Mouse (Mus musculus): ENCODE results near the gene Zfp207. TPM values are rescaled to one million over a fixed set of nuclear protein-coding genes. Genes with fewer than 3 reads are reported as not detected.

The Zfp207 gene
- polyA plus RNA-seq, 1 experiment from 2014 or later: 110 TPM

GRCm38 (mm10) chr11:80428381-80429008 is 45.4 kb downstream of the Zfp207 start, which contains the start of gene Psmd11:
Gene Psmd11 (plus strand): TSS chr11:80428615.
- peak; percentile 96 for DNase-seq (ENCODE audit: low spot score)
- Histone ChIP-seq H3K9ac (ENCODE audit: low read length) (peak within 1 kb of the TSS; percentile 97), H3K4me1 (replicated peaks; ENCODE audit: control insufficient read depth, insufficient read depth) (no peaks in the 10 kb centered on the region), H3K4me3 (ENCODE audit: low read depth, low read length) (peak within 1 kb of the TSS; percentile 98), H3K9me3 (ENCODE audit: control insufficient read depth, low read length) (no peaks in the 10 kb centered on the region), H3K27me3 (ENCODE audit: control insufficient read depth, insufficient read depth, low read length) (no peaks in the 10 kb centered on the region), H3K27ac (replicated peaks) (peak within 1 kb of the TSS; percentile 93), H3K36me3 (ENCODE audit: control insufficient read depth, insufficient read depth, low read length) (no peaks in the 10 kb centered on the region), H3K4me2 (replicated peaks; ENCODE audit: low read depth) (peak within 1 kb of the TSS; percentile 71)
- ATAC-seq (ENCODE audit: low FRiP score, low TSS enrichment): peak; percentile 99
- TF ChIP-seq EP300 (optimal IDR thresholded peaks at IDR 0.05) (no peak), CTCF (IDR thresholded peaks at IDR 0.05; ENCODE audit: low read depth) (peak; percentile 86)
- 0% methylated on average over 54 of the region's 58 CpGs for WGBS

GRCm38 (mm10) chr11:80429009-80429475 is 46.0 kb downstream of the Zfp207 start:
- Histone ChIP-seq H3K4me2 (replicated peaks; ENCODE audit: low read depth) (peak overlapping the region; percentile 71), H3K9me3 (ENCODE audit: control insufficient read depth, low read length) (no peaks in the 10 kb centered on the region), H3K36me3 (ENCODE audit: control insufficient read depth, insufficient read depth, low read length) (no peaks in the 10 kb centered on the region), H3K9ac (ENCODE audit: low read length) (peak overlapping the region; percentile 97), H3K27me3 (ENCODE audit: control insufficient read depth, insufficient read depth, low read length) (no peaks in the 10 kb centered on the region), H3K27ac (replicated peaks) (peak overlapping the region; percentile 93), H3K4me1 (replicated peaks; ENCODE audit: control insufficient read depth, insufficient read depth) (no peaks in the 10 kb centered on the region), H3K4me3 (ENCODE audit: low read depth, low read length) (peak overlapping the region; percentile 98)
- ATAC-seq (ENCODE audit: low FRiP score, low TSS enrichment) (peak; percentile 72; the same call in 1 of the 2 replicates), DNase-seq (ENCODE audit: low spot score) (peak; percentile 64)
- no peak for TF ChIP-seq EP300 (optimal IDR thresholded peaks at IDR 0.05)
- WGBS: under 1% methylated on average over 34 of the region's 37 CpGs

- no peaks in the 10 kb centered on the region for H3K4me1 ChIP-seq (replicated peaks; ENCODE audit: control insufficient read depth, insufficient read depth)
- 53% methylated on average over 14 of the region's 14 CpGs for WGBS
These were observed 46.6 kb downstream of the Zfp207 start for GRCm38 (mm10) chr11:80429500-80430166.

GRCm38 (mm10) chr11:80430366-80430910 is 47.4 kb downstream of the Zfp207 start:
- no peaks in the 10 kb centered on the region for H3K27me3 ChIP-seq (ENCODE audit: control insufficient read depth, insufficient read depth, low read length)
- no peak overlapping the region for H3K27ac ChIP-seq (replicated peaks)
- no peak for ATAC-seq (ENCODE audit: low FRiP score, low TSS enrichment)
- no peaks in the 10 kb centered on the region for H3K4me1 ChIP-seq (replicated peaks; ENCODE audit: control insufficient read depth, insufficient read depth)
- DNase-seq (ENCODE audit: low spot score): no peak
- no peak overlapping the region for H3K4me2 ChIP-seq (replicated peaks; ENCODE audit: low read depth)
- H3K36me3 ChIP-seq (ENCODE audit: control insufficient read depth, insufficient read depth, low read length): no peaks in the 10 kb centered on the region
- TF ChIP-seq CTCF (IDR thresholded peaks at IDR 0.05; ENCODE audit: low read depth): no peak
- TF ChIP-seq EP300 (optimal IDR thresholded peaks at IDR 0.05): no peak
- H3K9me3 ChIP-seq (ENCODE audit: control insufficient read depth, low read length): no peaks in the 10 kb centered on the region
- no peak overlapping the region for H3K4me3 ChIP-seq (ENCODE audit: low read depth, low read length)
- H3K9ac ChIP-seq (ENCODE audit: low read length): no peak overlapping the region
- 91% methylated on average over 3 of the region's 3 CpGs for WGBS

More at GRCm38 (mm10) chr11:80429500-80430166, 46.6 kb downstream of the Zfp207 start:
- Histone ChIP-seq H3K9ac (ENCODE audit: low read length) (peak overlapping the region; percentile 97), H3K27ac (replicated peaks) (peak overlapping the region; percentile 93; the same call in 1 of the 2 replicates), H3K4me2 (replicated peaks; ENCODE audit: low read depth) (peak overlapping the region; percentile 71), H3K36me3 (ENCODE audit: control insufficient read depth, insufficient read depth, low read length) (no peaks in the 10 kb centered on the region), H3K27me3 (ENCODE audit: control insufficient read depth, insufficient read depth, low read length) (no peaks in the 10 kb centered on the region), H3K4me3 (ENCODE audit: low read depth, low read length) (peak overlapping the region; percentile 98), H3K9me3 (ENCODE audit: control insufficient read depth, low read length) (no peaks in the 10 kb centered on the region)
- TF ChIP-seq CTCF (IDR thresholded peaks at IDR 0.05; ENCODE audit: low read depth) (no peak), EP300 (optimal IDR thresholded peaks at IDR 0.05) (no peak)
- no peak for ATAC-seq (ENCODE audit: low FRiP score, low TSS enrichment)
- DNase-seq (ENCODE audit: low spot score): no peak

- DNase-seq (ENCODE audit: low spot score): no peak
- no peak overlapping the region for H3K27ac ChIP-seq (replicated peaks)
- H3K4me2 ChIP-seq (replicated peaks; ENCODE audit: low read depth): no peak overlapping the region
- no peaks in the 10 kb centered on the region for H3K4me1 ChIP-seq (replicated peaks; ENCODE audit: control insufficient read depth, insufficient read depth)
- no peak for TF ChIP-seq CTCF (IDR thresholded peaks at IDR 0.05; ENCODE audit: low read depth)
- no peak for TF ChIP-seq EP300 (optimal IDR thresholded peaks at IDR 0.05)
- H3K4me3 ChIP-seq (ENCODE audit: low read depth, low read length): no peak overlapping the region
- WGBS: 91% methylated on average over 3 of the region's 3 CpGs
- H3K9ac ChIP-seq (ENCODE audit: low read length): no peak overlapping the region
- no peaks in the 10 kb centered on the region for H3K9me3 ChIP-seq (ENCODE audit: control insufficient read depth, low read length)
- peaks cover 11% of the 10 kb centered on the region for H3K36me3 ChIP-seq (ENCODE audit: control insufficient read depth, insufficient read depth, low read length)
- no peaks in the 10 kb centered on the region for H3K27me3 ChIP-seq (ENCODE audit: control insufficient read depth, insufficient read depth, low read length)
- ATAC-seq (ENCODE audit: low FRiP score, low TSS enrichment): no peak
These were observed 63.8 kb downstream of the Zfp207 start for GRCm38 (mm10) chr11:80446916-80447315.

Measured in stomach, postnatal 0 days (tissue).